Mouse (Mus musculus) E14TG2a.4 (cell line): ENCODE results near the gene Irak1.

Experiments used
- H3K27me3 ChIP-seq: 2 replicates; pipeline ENCODE4 v1.6.1; 2014; ENCODE audit warnings: low read length, control low read depth; ENCODE audit not compliant: insufficient read depth
- H3K36me3 ChIP-seq: 2 replicates; pipeline ENCODE4 v1.6.1; 2014; ENCODE audit warnings: low read length, control low read depth; ENCODE audit not compliant: insufficient read depth
- H3K4me1 ChIP-seq: replicated peaks from 2 replicates; pipeline ENCODE4 v1.6.1; 2014; ENCODE audit warnings: low read depth, low read length, control low read depth
- H3K4me3 ChIP-seq: replicated peaks from 2 replicates; pipeline ENCODE4 v1.5.1; 2014; ENCODE audit warnings: mild to moderate bottlenecking, low read length
- H3K9me3 ChIP-seq: 2 replicates; pipeline ENCODE4 v1.6.1; 2014; ENCODE audit warnings: low read length, control low read depth
- CTCF ChIP-seq: conservative IDR thresholded peaks from 2 replicates; pipeline ENCODE4 v1.5.1; 2014; ENCODE audit warnings: low read length
- NANOG ChIP-seq: IDR thresholded peaks from 2 replicates; pipeline ENCODE4 v1.6.1; 2014; ENCODE audit warnings: borderline replicate concordance, low read length, mixed read lengths
- POU5F1 ChIP-seq: IDR thresholded peaks from 2 replicates; pipeline ENCODE4 v1.6.1; 2014; ENCODE audit warnings: low read length, borderline replicate concordance

Irak1 gene

GRCm38 (mm10) chrX:74023188-74024049 lies at the start of gene Irak1:
TSS of gene Irak1 (minus strand) at chrX:74023918.
- TF ChIP-seq CTCF, result no peak
- no peak for TF ChIP-seq POU5F1
- TF ChIP-seq NANOG, result no peak
- Histone ChIP-seq H3K4me1 (peaks cover 45% of the 10 kb centered on the region), H3K27me3 (no peaks in the 10 kb centered on the region)

GRCm38 (mm10) chrX:74070794-74071193 lies 47.1 kb upstream of the Irak1 start:
- TF ChIP-seq CTCF (no peak), POU5F1 (no peak), NANOG (no peak)
- Histone ChIP-seq H3K36me3 (peaks cover 9% of the 10 kb centered on the region; the same call in 1 of the 2 replicates), H3K4me1 (no peaks in the 10 kb centered on the region), H3K9me3 (no peaks in the 10 kb centered on the region), H3K4me3 (no peak overlapping the region), H3K27me3 (no peaks in the 10 kb centered on the region)

More at GRCm38 (mm10) chrX:74023188-74024049, at the start of gene Irak1:
- Histone ChIP-seq H3K4me3 (peak within 1 kb of the TSS; percentile 81), H3K36me3 (peaks cover 39% of the 10 kb centered on the region), H3K9me3 (no peaks in the 10 kb centered on the region)

GRCm38 (mm10) chrX:74067891-74068290 lies 44.2 kb upstream of the Irak1 start:
- Histone ChIP-seq H3K9me3 (no peaks in the 10 kb centered on the region), H3K36me3 (peaks cover 5% of the 10 kb centered on the region; the same call in 1 of the 2 replicates)
- no peak for TF ChIP-seq CTCF
- TF ChIP-seq POU5F1, result no peak
- TF ChIP-seq NANOG, result no peak

GRCm38 (mm10) chrX:74045107-74045506 lies 21.4 kb upstream of the Irak1 start:
- TF ChIP-seq NANOG, result no peak
- TF ChIP-seq POU5F1, result no peak
- TF ChIP-seq CTCF, result no peak
- H3K4me3 ChIP-seq, result no peak overlapping the region
- H3K27me3 ChIP-seq, result no peaks in the 10 kb centered on the region

More at GRCm38 (mm10) chrX:74067891-74068290, 44.2 kb upstream of the Irak1 start:
- Histone ChIP-seq H3K4me3 (no peak overlapping the region), H3K4me1 (no peaks in the 10 kb centered on the region), H3K27me3 (no peaks in the 10 kb centered on the region)

GRCm38 (mm10) chrX:74037702-74038375 lies 14.1 kb upstream of the Irak1 start:
- TF ChIP-seq CTCF (no peak), POU5F1 (no peak), NANOG (no peak)
- Histone ChIP-seq H3K4me1 (peaks cover 4% of the 10 kb centered on the region), H3K36me3 (peaks cover 37% of the 10 kb centered on the region), H3K27me3 (no peaks in the 10 kb centered on the region), H3K9me3 (no peaks in the 10 kb centered on the region), H3K4me3 (no peak overlapping the region)

More at GRCm38 (mm10) chrX:74045107-74045506, 21.4 kb upstream of the Irak1 start:
- H3K36me3 ChIP-seq, result no peaks in the 10 kb centered on the region
- H3K4me1 ChIP-seq, result no peaks in the 10 kb centered on the region
- H3K9me3 ChIP-seq, result no peaks in the 10 kb centered on the region

- Histone ChIP-seq H3K9me3 (no peaks in the 10 kb centered on the region), H3K27me3 (no peaks in the 10 kb centered on the region), H3K4me3 (no peak overlapping the region), H3K4me1 (peaks cover 49% of the 10 kb centered on the region), H3K36me3 (peaks cover 14% of the 10 kb centered on the region)
- TF ChIP-seq NANOG, result no peak
- no peak for TF ChIP-seq CTCF
- no peak for TF ChIP-seq POU5F1
Observed at GRCm38 (mm10) chrX:74030000-74030399, 6.3 kb upstream of the Irak1 start.

- TF ChIP-seq NANOG (no peak), POU5F1 (no peak), CTCF (no peak)
- Histone ChIP-seq H3K4me3 (peak overlapping the region; percentile 81), H3K36me3 (peaks cover 45% of the 10 kb centered on the region), H3K27me3 (no peaks in the 10 kb centered on the region), H3K9me3 (no peaks in the 10 kb centered on the region), H3K4me1 (peaks cover 41% of the 10 kb centered on the region)
Observed at GRCm38 (mm10) chrX:74022795-74023187, 927 bp downstream of the Irak1 start.

GRCm38 (mm10) chrX:74014597-74014996 lies 9.1 kb downstream of the Irak1 start:
- H3K4me3 ChIP-seq, result no peak overlapping the region
- no peak for TF ChIP-seq NANOG
- no peak for TF ChIP-seq CTCF
- TF ChIP-seq POU5F1, result no peak
- H3K9me3 ChIP-seq, result no peaks in the 10 kb centered on the region
- peaks cover 46% of the 10 kb centered on the region for H3K36me3 ChIP-seq
- H3K27me3 ChIP-seq, result no peaks in the 10 kb centered on the region
- peaks cover 18% of the 10 kb centered on the region; the same call in 1 of the 2 replicates for H3K4me1 ChIP-seq
